Mouse (Mus musculus): ENCODE data around the gene Acmsd. TPM values are rescaled to one million over a fixed set of nuclear protein-coding genes. Genes with fewer than 3 reads are reported as not detected.
A peak's percentile ranks its signal among the peaks of the same experiment; 100 is the strongest.

Acmsd gene
- total RNA-seq, 2 experiments from 2014 or later, result 0.26 TPM; not detected in 1

DNA sequence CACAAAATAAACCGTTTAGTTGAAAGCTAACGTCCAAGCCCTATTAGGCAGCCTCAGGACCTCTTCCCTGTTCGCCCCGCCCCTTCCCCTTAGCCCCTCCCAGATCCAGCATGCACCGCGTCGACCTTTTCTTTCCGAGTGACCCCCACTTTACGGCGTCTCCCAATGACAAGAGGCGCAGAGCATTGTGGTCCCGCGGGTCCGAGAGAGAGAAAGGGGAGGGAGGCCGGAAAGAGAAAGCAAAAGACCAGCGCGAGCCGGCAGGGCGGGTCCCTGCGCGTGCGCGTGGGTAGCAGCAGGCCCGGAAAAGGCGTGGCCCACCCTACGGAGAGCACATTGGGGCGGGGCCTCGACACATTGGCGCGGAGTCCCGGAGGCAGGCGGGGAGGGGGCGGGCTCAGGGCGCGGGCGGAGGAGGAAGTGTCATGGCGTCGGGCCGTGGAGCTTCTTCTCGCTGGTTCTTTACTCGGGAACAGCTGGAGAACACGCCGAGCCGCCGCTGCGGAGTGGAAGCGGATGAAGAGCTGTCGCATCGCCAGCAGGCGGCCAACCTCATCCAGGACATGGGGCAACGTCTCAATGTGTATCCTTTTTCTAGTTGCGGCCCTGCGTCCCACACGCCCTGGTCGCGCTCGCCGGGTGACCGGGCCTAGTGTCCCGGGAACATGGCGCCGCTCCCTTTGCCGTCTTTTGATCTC, 44.7 kb downstream of the Acmsd start, which contains the start of gene Ccnt2:
TSS of gene Ccnt2 (plus strand) at position 362 of the 698 bp plus-strand sequence.
- intact Hi-C loops (cut with DNase I), result no loop called here
- peak; percentile 99 to 100 for DNase-seq (ENCODE audit: extremely low spot score in 1 of 2, low spot score in 2 of 2)

- intact Hi-C loops (cut with DNase I), result no loop called here
- no peak for DNase-seq (ENCODE audit: extremely low spot score in 1 of 2, low spot score in 2 of 2)
Measured at GRCm38 (mm10) chr1:127774501-127774880, 45.3 kb downstream of the Acmsd start.

- intact Hi-C loops (cut with DNase I), result no loop called here
- DNase-seq (ENCODE audit: extremely low spot score in 1 of 2, low spot score in 2 of 2), result no peak
Measured at GRCm38 (mm10) chr1:127775206-127775720, 46.0 kb downstream of the Acmsd start.

- intact Hi-C loops (cut with DNase I), result no loop called here
- DNase-seq (ENCODE audit: extremely low spot score in 1 of 2, low spot score in 2 of 2), result no peak
Measured at GRCm38 (mm10) chr1:127776246-127776645, 47.0 kb downstream of the Acmsd start.

- intact Hi-C loops (cut with DNase I), result no loop called here
- no peak for DNase-seq (ENCODE audit: extremely low spot score in 1 of 2, low spot score in 2 of 2)
Measured at GRCm38 (mm10) chr1:127778611-127779010, 49.4 kb downstream of the Acmsd start.

DNA sequence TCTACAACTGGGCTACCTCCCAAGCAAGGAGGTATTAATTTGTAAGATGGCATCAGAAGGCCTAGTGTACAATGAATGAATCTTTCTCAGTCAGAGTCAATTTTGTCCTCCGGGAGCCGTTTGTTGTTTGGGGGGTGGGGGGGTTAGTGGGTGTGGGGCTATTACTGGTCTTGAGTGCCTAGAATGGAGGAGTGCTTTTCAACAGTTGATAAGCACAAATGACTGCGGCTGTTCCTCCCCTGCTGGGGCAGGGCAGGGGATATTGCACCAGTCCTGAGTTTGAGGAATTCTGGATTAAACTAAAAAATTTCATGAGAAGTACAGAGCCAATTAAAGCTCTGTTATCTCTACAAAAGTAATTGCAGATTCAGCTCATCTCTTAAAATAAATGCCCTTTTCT, 50.9 kb downstream of the Acmsd start:
- intact Hi-C loops (cut with DNase I), result no loop called here
- no peak for DNase-seq (ENCODE audit: extremely low spot score in 1 of 2, low spot score in 2 of 2)

GRCm38 (mm10) chr1:127780849-127781248, 51.6 kb downstream of the Acmsd start:
- no peak for DNase-seq (ENCODE audit: extremely low spot score in 1 of 2, low spot score in 2 of 2)
- intact Hi-C loops (cut with DNase I), result no loop called here

DNA sequence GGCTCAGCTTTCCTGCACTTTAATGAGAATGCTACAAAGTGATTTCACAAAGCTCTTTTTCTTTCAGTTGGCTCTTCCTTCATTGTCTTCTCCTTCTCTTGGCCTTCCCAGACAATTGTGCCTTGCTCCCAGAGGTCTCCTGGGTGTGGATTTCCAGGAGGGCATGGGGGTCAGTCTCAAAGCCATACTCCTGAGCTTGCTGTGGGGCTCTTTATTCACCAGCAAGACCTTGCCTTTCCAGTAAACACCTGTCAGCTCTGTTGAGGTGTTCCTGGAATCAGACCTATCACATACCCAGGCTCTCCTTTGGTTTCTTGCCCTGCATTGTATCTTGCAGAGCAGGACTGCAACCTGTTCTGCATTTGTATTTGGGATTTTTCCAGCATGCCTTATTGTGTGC, 54.6 kb downstream of the Acmsd start:
- intact Hi-C loops (cut with DNase I), result no loop called here
- no peak for DNase-seq (ENCODE audit: extremely low spot score in 1 of 2, low spot score in 2 of 2)

- DNase-seq (ENCODE audit: extremely low spot score in 1 of 2, low spot score in 2 of 2), result no peak
- intact Hi-C loops (cut with DNase I), result no loop called here
Measured at GRCm38 (mm10) chr1:127785882-127786281, 56.7 kb downstream of the Acmsd start.

DNA sequence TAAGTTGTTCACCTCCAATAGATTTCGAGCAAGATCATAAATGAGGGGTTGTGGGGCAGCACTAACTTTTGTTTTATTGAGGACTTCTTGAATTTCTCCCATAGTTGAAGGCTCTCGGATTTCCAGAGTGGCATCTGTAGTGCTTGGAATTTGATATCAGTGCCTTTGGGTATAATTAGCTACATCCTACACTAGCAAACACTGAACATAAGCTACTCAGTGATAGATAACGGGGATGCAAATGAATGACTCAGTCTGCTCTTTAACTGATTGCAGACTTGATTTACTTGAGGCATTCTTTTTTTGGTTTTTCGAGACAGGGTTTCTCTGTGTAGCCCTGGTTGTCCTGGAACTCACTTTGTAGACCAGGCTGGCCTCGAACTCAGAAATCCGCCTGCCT, 59.7 kb downstream of the Acmsd start:
- intact Hi-C loops (cut with DNase I), result no loop called here
- DNase-seq (ENCODE audit: extremely low spot score in 1 of 2, low spot score in 2 of 2), result no peak

GRCm38 (mm10) chr1:127793459-127793858, 64.2 kb downstream of the Acmsd start:
- intact Hi-C loops (cut with DNase I), result no loop called here
- DNase-seq (ENCODE audit: extremely low spot score in 1 of 2, low spot score in 2 of 2), result no peak

DNA sequence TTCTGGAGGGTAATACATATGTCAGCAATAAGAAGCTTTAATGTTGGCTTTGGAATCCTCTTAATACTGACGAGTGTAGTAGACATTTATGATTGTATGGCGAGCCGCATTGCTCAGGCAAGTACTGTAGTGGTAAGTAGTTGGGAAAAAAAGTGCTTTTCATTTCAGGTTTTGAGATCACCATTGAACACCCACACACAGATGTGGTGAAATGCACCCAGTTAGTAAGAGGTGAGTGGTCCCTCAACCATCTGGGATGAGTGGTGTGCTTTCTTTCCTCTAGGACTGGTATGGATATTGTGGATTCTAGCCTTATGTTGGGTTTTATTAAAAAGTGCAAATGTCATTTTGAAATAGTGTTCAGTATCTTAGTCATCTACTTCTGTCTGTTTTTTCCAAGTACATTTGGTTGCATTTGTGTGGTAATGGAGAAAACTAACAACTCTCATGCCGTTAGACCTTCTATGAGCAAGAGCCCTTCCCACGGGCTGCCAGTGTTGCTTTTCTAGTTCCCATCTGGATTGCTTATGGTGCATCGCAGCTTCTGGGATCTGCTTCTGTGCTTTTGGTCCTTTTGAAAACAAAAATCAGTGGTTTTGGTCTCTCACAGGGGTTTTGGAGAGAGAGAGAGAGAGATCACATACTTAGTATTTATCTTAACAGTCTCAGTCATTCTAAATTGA, 66.0 kb downstream of the Acmsd start:
- intact Hi-C loops (cut with DNase I), result no loop called here
- DNase-seq (ENCODE audit: extremely low spot score in 1 of 2, low spot score in 2 of 2), result no peak

DNA sequence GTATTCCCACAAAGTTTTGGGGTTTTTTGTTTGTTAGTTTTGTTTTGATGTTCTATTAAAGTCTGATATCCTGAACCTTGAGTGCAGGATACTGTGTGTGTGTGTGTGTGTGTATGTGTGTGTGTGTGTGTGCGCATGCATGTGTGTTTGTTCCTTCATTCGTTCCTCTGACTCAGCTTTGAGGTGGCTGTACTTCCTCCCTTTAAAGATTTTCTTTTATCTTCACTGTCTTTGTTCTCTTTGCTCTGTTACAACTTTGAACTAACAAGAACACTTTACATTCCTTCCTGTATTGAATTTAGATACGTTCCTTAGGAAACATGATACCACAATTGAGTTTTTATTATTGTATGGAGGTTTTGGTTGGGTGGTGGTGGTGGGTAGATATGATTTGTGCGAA, 67.1 kb downstream of the Acmsd start:
- intact Hi-C loops (cut with DNase I), result no loop called here
- no peak for DNase-seq (ENCODE audit: extremely low spot score in 1 of 2, low spot score in 2 of 2)

- no peak for DNase-seq (ENCODE audit: extremely low spot score in 1 of 2, low spot score in 2 of 2)
- intact Hi-C loops (cut with DNase I), result no loop called here
Measured at GRCm38 (mm10) chr1:127796752-127797151, 67.5 kb downstream of the Acmsd start.

DNA sequence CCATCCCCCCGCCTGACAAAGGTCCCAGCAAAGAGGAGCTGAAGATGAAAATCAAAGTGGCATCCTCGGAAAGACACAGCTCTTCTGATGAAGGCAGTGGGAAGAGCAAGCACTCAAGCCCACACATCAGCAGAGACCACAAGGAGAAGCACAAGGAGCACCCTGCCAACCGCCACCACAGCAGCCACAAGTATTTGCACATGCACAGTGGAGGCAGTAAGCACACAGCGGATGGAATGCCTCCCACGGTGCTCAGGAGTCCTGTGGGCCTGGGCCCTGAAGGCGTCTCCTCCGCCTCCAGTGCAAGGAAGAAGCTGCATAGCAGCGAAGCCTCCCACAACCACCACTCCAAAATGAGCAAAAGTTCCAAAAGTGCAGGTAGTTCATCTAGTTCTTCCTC, 73.7 kb downstream of the Acmsd start:
- DNase-seq (ENCODE audit: extremely low spot score in 1 of 2, low spot score in 2 of 2), result no peak
- intact Hi-C loops (cut with DNase I), result no loop called here

- no peak for DNase-seq (ENCODE audit: extremely low spot score in 1 of 2, low spot score in 2 of 2)
- intact Hi-C loops (cut with DNase I), result no loop called here
Measured at GRCm38 (mm10) chr1:127808671-127809070, 79.5 kb downstream of the Acmsd start.

DNA sequence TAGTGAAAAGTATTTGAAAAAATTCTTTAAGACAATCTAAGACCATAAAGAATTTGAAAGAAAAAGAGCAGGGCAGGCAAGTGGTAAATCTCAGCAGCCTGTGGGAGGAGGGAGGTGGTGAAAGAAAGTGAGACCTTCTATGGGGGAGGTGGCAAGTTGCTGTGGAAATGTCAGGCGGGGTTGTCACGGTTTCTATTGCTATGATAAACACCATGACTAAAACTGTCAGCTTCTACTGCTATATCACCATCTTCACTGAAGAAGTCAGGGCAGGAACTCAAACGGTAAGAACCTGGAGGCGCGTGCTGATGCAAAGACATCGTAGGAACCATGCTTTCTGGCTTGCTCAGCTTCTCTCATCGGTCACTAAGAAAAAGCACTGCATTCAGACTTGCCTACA, 83.7 kb downstream of the Acmsd start:
- intact Hi-C loops (cut with DNase I), result no loop called here
- no peak for DNase-seq (ENCODE audit: extremely low spot score in 1 of 2, low spot score in 2 of 2)

DNA sequence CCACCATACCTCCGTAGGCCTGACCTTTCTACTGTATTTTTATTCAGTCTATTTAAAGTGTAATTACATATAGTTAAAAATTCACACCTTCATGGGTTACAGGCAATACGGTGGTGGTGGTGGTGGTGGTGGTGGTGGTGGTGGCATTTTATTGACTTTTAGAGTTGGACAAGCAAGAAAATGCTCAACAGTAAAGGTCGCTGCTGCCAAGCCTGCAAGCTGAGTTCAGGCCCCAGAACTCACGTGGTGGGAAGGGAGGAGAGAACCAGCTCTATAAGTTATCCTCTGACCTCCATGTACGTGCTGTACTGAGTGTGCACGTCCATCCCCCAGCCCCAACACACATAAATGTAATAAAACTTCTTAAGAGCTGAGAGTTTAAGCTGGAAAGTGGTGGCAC, 87.2 kb downstream of the Acmsd start:
- intact Hi-C loops (cut with DNase I), result no loop called here

More for the DNA sequence above, 87.2 kb downstream of the Acmsd start:
- DNase-seq (ENCODE audit: extremely low spot score in 1 of 2, low spot score in 2 of 2), result no peak
